Mouse (Mus musculus) kidney, postnatal 0 days (tissue): ENCODE measurements at regions not wholly inside any gene's neighbourhood (a gene's known extent, or its start where the extent isn't known, plus 50 kb on each side); places are given as distances from the start of the nearest gene placed in this dataset.

Experiments used
- ATAC-seq: fragments of 200-750 bp; cut with Nextera tagmentation; replicated peaks from 2 replicates; pipeline ENCODE4 v1.8.0; 2017; ENCODE audit warnings: low read depth, moderate number of reproducible peaks, moderate TSS enrichment, moderate library complexity; ENCODE audit not compliant: low FRiP score
- DNase-seq: peaks from one replicate; pipeline ENCODE4 v3.0.0-alpha.2; 2016; ENCODE audit warnings: low spot score
- H3K27ac ChIP-seq: fragments of 300-500 bp; sonication (generic); 2 replicates; pipeline ENCODE4 v1.5.1; 2014; ENCODE audit warnings: mild to moderate bottlenecking
- H3K27me3 ChIP-seq: fragments of 300-500 bp; sonication (generic); 2 replicates; pipeline ENCODE4 v1.6.1; 2014; ENCODE audit warnings: low read length, mixed read lengths; ENCODE audit not compliant: insufficient read depth
- H3K36me3 ChIP-seq: fragments of 300-500 bp; sonication (generic); 2 replicates; pipeline ENCODE4 v1.6.1; 2014; ENCODE audit warnings: low read length, mixed read lengths; ENCODE audit not compliant: insufficient read depth
- H3K4me1 ChIP-seq: fragments of 300-500 bp; sonication (generic); replicated peaks from 2 replicates; pipeline ENCODE4 v1.6.1; 2014; ENCODE audit warnings: antibody characterized with exemption, low read length, mixed read lengths; ENCODE audit not compliant: insufficient read depth
- H3K4me2 ChIP-seq: fragments of 300-500 bp; sonication (generic); 2 replicates; pipeline ENCODE4 v1.6.1; 2014; ENCODE audit warnings: mild to moderate bottlenecking, low read length, moderate library complexity, mixed read lengths
- H3K4me3 ChIP-seq: fragments of 300-500 bp; sonication (generic); replicated peaks from 2 replicates; pipeline ENCODE4 v1.5.1; 2014; ENCODE audit warnings: low read depth, low read length
- H3K9ac ChIP-seq: fragments of 300-500 bp; sonication (generic); 2 replicates; pipeline ENCODE4 v1.6.1; 2014; ENCODE audit warnings: low read depth, low read length
- H3K9me3 ChIP-seq: fragments of 300-500 bp; sonication (generic); replicated peaks from 2 replicates; pipeline ENCODE4 v1.6.1; 2016; ENCODE audit warnings: low read length, inconsistent platforms, mixed read lengths
- CTCF ChIP-seq: IDR thresholded peaks from 2 replicates; pipeline ENCODE4 v1.5.1; 2016; ENCODE audit warnings: antibody characterized with exemption, low read depth, mild to moderate bottlenecking, moderate library complexity
- WGBS: fragments of 180-500 bp; shearing (Covaris S2); extraction: QIAGEN DNeasy Blood & Tissue Kit; methylation state at CpG from one replicate; pipeline ENCODE4 v1.1.7; 2014; 5-methylcytosine and 5-hydroxymethylcytosine counted together

GRCm38 (mm10) chr9:47401511-47401910 lies 128.5 kb upstream of the Cadm1 start:
- H3K27me3 ChIP-seq = no peaks in the 10 kb centered on the region
- no peak overlapping the region for H3K4me3 ChIP-seq
- ATAC-seq (no peak), DNase-seq (no peak)
- no peaks in the 10 kb centered on the region for H3K36me3 ChIP-seq
- no peak overlapping the region for H3K9ac ChIP-seq
- TF ChIP-seq CTCF = no peak
- H3K4me2 ChIP-seq = no peak overlapping the region
- WGBS = 91% methylated on average over 11 of the region's 11 CpGs
- no peaks in the 10 kb centered on the region for H3K9me3 ChIP-seq
- no peaks in the 10 kb centered on the region for H3K4me1 ChIP-seq
- H3K27ac ChIP-seq = no peak overlapping the region

GRCm38 (mm10) chr9:47403317-47403716 lies 126.7 kb upstream of the Cadm1 start:
- no peak for TF ChIP-seq CTCF
- no peaks in the 10 kb centered on the region for H3K27me3 ChIP-seq
- DNase-seq (no peak), ATAC-seq (no peak)
- no peaks in the 10 kb centered on the region for H3K36me3 ChIP-seq
- WGBS = 62% methylated on average over 11 of the region's 11 CpGs
- no peak overlapping the region for H3K9ac ChIP-seq
- H3K4me1 ChIP-seq = peaks cover 6% of the 10 kb centered on the region; the same call in 1 of the 2 replicates
- no peak overlapping the region for H3K4me2 ChIP-seq
- no peaks in the 10 kb centered on the region for H3K9me3 ChIP-seq
- no peak overlapping the region for H3K27ac ChIP-seq
- H3K4me3 ChIP-seq = no peak overlapping the region

DNA sequence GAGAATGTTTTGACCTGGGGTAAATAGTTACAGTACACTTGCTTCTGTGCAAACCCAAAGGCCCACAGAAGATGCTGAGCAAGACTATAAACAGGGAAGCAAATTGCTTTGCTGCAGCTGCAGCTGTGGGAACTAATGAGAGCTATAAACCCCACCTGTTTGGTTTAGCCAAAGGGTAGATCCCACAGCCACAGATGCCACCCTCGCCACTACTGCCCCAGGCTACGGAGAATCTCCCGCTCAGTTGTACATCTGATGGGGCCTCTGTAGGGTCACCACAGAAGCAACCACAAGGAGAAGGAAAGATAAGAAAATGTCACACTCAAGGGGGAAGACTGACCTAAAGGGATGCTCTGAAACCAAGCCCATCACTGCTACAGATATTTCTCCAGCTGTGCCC lies 125.2 kb upstream of the Cadm1 start:
- peaks cover 6% of the 10 kb centered on the region; the same call in 1 of the 2 replicates for H3K4me1 ChIP-seq
- H3K4me2 ChIP-seq = no peak overlapping the region
- 27% methylated on average over 3 of the region's 3 CpGs for WGBS
- no peak overlapping the region for H3K27ac ChIP-seq
- no peak for TF ChIP-seq CTCF
- no peaks in the 10 kb centered on the region for H3K9me3 ChIP-seq
- no peaks in the 10 kb centered on the region for H3K27me3 ChIP-seq
- no peak for DNase-seq
- no peak overlapping the region for H3K4me3 ChIP-seq
- no peaks in the 10 kb centered on the region for H3K36me3 ChIP-seq
- no peak overlapping the region for H3K9ac ChIP-seq
- no peak for ATAC-seq

DNA sequence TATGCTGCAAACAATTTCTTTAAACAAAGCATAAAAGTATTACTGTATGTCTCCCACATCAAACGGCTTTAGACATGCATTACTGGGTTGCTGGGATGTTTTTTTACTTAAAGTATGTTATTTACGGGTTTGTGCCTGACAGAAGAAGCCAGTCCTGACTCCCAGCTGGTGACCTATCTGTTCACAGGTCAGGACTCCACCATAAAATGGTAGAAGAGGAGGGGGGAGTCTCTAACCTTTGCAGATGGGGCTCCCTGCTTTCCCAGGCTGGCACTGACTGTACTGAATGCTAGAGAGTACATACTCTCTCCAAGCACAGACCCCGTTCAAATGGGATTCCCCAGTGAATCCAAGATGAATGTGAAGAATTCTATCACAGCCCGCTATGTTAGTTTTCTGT lies 124.4 kb upstream of the Cadm1 start:
- H3K27ac ChIP-seq = no peak overlapping the region
- peak; percentile 55 for DNase-seq
- H3K36me3 ChIP-seq = no peaks in the 10 kb centered on the region
- no peaks in the 10 kb centered on the region for H3K27me3 ChIP-seq
- H3K9me3 ChIP-seq = no peaks in the 10 kb centered on the region
- no peak overlapping the region for H3K9ac ChIP-seq
- ATAC-seq = no peak
- H3K4me3 ChIP-seq = no peak overlapping the region
- peaks cover 6% of the 10 kb centered on the region; the same call in 1 of the 2 replicates for H3K4me1 ChIP-seq
- 39% methylated on average over 4 of the region's 4 CpGs for WGBS
- TF ChIP-seq CTCF = no peak
- H3K4me2 ChIP-seq = no peak overlapping the region

DNA sequence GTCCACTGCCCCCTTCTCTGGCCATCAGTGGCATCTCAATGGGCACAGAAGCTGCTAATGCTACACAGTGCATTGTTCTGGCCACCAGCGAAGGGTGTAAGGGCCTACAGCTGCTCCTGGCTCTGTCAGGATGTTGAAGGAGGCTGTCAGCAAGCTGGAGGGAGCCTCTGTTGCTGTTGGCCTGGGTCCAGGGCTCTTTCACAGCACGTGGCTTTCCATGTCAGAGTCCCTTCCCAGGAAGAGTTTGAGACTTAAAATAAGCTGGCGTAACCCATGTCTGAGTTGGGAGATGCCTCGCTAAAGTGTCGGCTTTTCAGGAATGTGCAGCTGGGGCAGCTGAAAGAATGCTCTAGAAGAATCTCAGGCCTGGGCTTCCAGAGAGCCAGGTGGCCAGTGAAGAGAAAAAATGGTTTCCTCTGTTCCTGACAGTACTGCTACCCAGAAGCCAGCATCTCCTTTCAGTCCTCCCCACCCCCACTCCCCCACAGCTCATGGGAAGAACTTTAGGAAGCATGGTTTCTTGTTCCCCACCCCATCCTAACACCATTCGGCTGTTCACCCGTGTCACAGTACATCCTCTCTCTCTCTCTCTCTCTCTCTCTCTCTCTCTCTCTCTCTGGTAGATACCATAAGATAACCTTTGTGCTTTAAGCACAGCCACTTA lies 122.8 kb upstream of the Cadm1 start:
- Histone ChIP-seq H3K36me3 (no peaks in the 10 kb centered on the region), H3K4me2 (0 out of 2 replicates have a peak overlapping the region, but pooled peaks have one; percentile 6), H3K4me1 (peaks cover 6% of the 10 kb centered on the region; the same call in 1 of the 2 replicates), H3K27me3 (no peaks in the 10 kb centered on the region), H3K9me3 (no peaks in the 10 kb centered on the region), H3K4me3 (no peak overlapping the region), H3K9ac (no peak overlapping the region), H3K27ac (no peak overlapping the region)
- DNase-seq (peak; percentile 90), ATAC-seq (peak; percentile 84)
- no peak for TF ChIP-seq CTCF
- 11% methylated on average over 7 of the region's 7 CpGs for WGBS

GRCm38 (mm10) chr9:47408061-47408460 lies 121.9 kb upstream of the Cadm1 start:
- Histone ChIP-seq H3K36me3 (no peaks in the 10 kb centered on the region), H3K4me2 (no peak overlapping the region), H3K27me3 (no peaks in the 10 kb centered on the region), H3K9ac (no peak overlapping the region), H3K4me1 (peaks cover 6% of the 10 kb centered on the region; the same call in 1 of the 2 replicates), H3K27ac (no peak overlapping the region), H3K9me3 (no peaks in the 10 kb centered on the region), H3K4me3 (no peak overlapping the region)
- no peak for ATAC-seq
- 51% methylated on average over 4 of the region's 4 CpGs for WGBS
- DNase-seq = no peak
- TF ChIP-seq CTCF = no peak

DNA sequence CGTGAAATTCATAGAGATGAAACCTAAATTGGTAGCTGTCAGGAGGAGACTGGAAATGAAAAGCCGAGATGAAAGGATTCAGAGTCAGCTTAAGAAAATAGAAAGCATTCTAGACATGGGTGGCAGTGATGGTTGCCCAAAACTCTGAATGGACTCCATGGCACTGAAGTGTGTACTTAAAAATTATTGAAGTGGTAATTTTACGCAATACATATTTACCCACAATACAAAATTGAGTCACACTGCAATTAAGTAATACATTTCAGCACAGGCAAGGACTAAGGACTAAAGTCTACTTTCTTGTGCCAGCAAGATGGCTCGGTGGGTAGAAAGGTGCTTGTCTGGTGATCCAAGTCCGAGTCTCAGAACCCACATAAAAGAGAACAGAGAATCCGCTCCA lies 120.4 kb upstream of the Cadm1 start:
- Histone ChIP-seq H3K4me2 (no peak overlapping the region), H3K27ac (no peak overlapping the region), H3K9me3 (no peaks in the 10 kb centered on the region), H3K4me3 (no peak overlapping the region), H3K9ac (no peak overlapping the region), H3K27me3 (no peaks in the 10 kb centered on the region), H3K4me1 (peaks cover 6% of the 10 kb centered on the region; the same call in 1 of the 2 replicates), H3K36me3 (no peaks in the 10 kb centered on the region)
- ATAC-seq = no peak
- WGBS = 85% methylated on average over 6 of the region's 6 CpGs
- TF ChIP-seq CTCF = no peak
- DNase-seq = no peak
